Mouse (Mus musculus): ENCODE results near the gene Crmp1. TPM values are rescaled to one million over a fixed set of nuclear protein-coding genes. Genes with fewer than 3 reads are reported as not detected.

The Crmp1 gene
- total RNA-seq (2021): 100 to 1,000 TPM; 780 to 841 TPM

DNA sequence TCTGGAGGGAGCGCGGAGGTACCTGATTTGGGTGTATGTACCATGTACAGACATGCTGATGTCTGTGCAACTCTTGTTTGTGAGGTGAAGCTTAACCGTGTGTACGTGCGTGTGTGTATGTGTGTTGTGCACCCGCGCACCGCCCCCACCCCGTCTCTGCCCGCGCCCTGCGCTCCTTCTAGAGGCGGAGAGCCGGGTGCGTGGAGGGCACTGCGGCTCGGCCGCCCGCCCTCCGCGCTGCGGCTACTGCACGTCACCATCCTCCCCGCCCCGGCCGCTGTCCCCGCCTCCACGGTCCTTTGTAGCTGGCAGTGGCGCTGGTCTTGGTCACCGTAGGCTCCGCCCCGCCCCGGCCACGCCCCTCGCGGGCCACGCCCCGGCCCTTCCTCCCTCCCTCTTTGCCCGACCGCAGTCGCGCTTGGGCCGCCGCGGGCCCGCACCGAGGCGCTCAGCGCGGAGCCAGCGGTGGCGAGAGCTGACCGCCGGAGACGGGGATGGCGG is at the start of gene Crmp1:
Crmp1 (plus strand) TSS at position 290 of the 501 bp plus-strand sequence.
- intact Hi-C loops (cut with DNase I): loop anchor here (5.0 kb wide), 2 partner anchors 64 to 79 kb away; no protein-coding TSS in a partner anchor

DNA sequence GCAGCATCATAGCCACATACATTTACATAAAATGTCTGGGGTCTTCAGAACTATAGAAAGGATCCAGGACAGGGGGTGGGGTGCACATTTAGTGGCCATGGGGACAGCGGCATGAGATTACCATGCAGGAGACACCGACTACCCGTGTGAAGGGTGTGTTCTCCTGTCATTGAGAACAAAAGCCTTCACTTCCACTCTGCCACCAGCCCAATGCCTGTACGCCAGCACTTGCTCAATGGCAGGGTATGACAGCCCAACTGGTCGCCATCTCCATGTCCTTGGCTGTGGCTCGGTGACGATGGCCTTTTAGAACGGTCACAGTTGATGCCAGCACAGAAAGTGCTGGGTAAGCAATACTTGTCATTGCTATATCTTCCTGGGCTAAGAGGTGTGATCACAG is 45.5 kb upstream of the Crmp1 start:
- DNase-seq (ENCODE audit: extremely low spot score in 1 of 2, low spot score in 2 of 2): no peak
- intact Hi-C loops (cut with DNase I): no loop called here

More for the DNA sequence above, at the start of gene Crmp1:
- DNase-seq (ENCODE audit: extremely low spot score in 1 of 2, low spot score in 2 of 2): peak; percentile 83 to 88

DNA sequence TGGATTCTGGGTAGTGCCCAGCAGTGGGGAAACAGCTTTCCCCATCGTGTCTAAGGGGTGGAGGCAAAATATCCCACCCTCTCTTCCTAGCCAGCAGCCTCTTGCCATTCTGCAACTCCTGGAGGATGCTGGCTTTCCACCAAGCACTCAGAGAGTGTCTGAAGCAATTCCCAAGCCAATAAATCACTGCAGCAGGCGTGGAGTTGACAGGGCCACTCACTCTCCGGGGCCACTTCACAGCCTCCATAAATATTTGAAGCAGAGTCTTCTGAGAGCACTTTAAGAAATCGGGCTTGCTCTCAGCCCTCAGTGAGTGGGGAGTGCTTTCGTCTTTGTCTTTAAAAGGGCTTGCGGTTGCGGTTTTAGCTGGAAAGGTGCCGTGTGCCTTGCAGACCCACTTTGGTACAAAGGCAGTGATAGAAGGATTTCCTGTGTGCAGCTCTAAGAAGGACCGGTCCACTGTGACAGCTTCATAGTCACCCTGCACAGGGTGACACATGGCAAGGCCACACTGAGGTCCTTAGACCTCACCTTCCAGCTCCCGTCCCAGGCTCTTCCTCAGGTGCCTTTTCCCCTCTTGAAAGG is 45.0 kb upstream of the Crmp1 start:
- intact Hi-C loops (cut with DNase I): no loop called here

DNA sequence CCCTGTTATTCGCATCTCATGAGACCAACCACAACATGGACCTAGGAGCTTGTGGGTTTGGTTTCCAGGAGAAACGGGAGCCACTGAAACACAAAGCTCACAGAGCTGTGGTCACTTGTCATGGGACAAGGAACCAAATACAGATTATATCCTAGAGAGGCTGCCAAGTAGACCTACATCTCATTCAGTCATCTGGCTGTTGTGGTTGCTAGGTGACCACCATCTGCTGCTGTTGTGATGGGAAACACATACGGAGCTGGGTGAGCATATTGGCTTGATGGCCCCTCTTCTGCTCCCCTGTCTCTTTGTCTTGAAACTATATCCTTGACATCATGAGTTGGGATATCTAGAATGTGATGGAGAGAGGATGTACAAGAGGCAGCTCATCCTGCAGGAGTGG is 44.3 kb upstream of the Crmp1 start:
- intact Hi-C loops (cut with DNase I): no loop called here
- DNase-seq (ENCODE audit: extremely low spot score in 1 of 2, low spot score in 2 of 2): no peak

More for the DNA sequence above, 45.0 kb upstream of the Crmp1 start:
- DNase-seq (ENCODE audit: extremely low spot score in 1 of 2, low spot score in 2 of 2): no peak

DNA sequence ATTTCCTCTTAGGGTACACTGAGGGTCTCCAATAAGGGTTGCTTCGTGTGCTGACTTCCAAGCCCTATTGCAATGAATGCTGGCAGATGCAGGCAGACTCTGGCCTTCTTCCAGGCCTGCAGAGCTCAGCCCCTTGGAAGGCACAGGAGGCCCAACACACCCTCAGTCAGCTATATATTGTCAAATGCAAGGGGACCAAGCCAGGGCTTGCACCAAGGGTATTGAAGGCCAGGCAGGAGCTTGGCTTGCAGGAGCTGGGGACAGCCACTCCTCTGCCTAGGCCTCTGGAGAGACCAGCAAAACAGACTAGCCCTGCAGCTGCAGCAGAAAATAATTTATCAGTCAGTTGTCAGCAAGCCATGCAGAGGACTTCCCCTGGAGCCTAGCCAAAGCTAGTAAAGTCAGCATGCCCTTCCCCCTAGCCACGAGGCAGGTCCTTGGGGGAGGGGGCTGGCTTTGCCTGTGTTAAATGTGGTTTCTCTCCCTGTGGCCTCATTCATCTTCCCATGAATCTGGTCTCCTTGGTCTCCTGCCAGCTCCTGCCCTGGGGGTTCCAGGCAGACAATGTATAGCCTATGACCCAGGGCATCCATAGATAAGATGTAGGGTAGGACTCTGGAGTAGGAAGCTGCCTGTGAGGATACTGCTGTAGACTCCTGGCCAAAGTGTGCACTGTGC is 43.6 kb upstream of the Crmp1 start:
- intact Hi-C loops (cut with DNase I): no loop called here
- no peak for DNase-seq (ENCODE audit: extremely low spot score in 1 of 2, low spot score in 2 of 2)

DNA sequence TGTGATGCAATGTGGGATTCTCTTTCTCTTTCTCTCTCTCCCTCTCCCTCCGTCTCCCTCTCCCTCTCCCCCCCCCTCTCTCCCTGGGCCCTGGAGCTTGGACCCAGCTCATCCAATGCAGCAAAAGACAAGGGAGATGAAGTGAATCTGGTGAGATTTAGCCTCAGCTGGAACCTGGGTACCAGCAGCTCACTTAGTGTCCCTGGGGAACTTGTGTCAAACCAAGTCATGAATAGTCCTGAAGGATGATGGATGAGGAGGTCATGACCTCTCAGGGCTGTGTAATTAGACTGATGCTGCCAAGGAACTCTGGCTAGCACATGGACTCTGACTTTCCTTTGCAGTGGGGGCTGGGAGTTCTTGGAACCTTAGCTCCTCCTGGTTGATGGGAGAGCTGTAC is 39.5 kb upstream of the Crmp1 start:
- intact Hi-C loops (cut with DNase I): no loop called here

DNA sequence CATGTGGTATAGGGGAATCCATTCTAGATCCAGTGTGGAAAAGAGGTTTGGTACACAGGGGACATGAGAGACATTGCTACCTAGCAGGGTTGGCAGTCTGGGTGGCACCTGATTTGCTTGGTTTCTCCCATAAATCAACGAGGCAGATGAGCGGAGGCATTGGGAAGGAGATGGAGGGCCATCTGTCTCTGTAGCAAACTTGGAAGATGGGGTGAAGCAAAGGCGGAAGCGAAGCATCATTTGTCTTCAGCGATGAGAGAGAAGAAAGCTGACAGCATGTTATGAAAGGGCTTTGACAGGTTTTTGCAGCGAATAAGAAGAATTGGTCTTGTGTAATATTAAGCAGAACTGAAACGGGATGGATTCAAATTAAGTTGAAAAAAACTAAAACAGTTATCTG is 36.9 kb upstream of the Crmp1 start:
- DNase-seq (ENCODE audit: extremely low spot score in 1 of 2, low spot score in 2 of 2): no peak
- intact Hi-C loops (cut with DNase I): no loop called here

More for the DNA sequence above, 39.5 kb upstream of the Crmp1 start:
- DNase-seq (ENCODE audit: extremely low spot score in 1 of 2, low spot score in 2 of 2): no peak

DNA sequence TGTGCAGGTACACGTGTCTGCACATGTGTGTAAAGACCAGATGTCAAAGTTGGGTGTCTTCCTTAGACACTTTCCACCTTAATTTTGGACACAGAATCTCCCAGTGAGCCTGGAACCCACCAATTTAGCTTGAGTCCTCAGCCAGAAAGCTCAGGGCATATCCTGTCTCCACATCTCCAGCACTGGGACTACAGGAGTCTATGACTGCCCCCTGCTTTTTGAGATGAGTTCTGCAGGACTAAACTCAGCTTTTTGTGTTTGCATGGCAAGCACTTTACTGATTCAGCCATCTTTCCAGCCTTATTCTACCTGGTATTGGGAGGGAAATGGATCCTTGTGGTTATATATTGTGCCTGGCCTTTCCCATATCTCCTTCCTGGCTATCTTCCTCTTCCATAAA is 36.3 kb upstream of the Crmp1 start:
- no peak for DNase-seq (ENCODE audit: extremely low spot score in 1 of 2, low spot score in 2 of 2)
- intact Hi-C loops (cut with DNase I): no loop called here

DNA sequence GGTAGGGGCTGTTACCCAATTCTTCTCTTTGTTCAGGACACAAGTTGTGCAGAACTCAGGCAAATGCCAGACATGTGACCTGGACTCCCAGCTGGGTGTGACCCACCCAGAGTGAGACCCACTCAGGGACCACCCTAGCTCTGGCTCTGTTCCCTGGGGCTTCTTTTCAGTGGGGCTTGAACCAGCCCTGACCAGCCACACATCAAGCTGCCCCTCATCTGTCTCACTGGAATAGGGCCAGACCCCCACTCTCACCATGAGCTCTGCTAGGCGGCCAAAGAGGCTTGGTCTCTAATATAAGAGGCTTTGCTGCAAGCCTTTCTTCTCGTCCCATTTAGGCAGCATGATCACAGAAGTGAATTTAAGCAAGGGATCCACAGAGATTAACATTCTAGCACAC is 35.4 kb upstream of the Crmp1 start:
- no peak for DNase-seq (ENCODE audit: extremely low spot score in 1 of 2, low spot score in 2 of 2)
- intact Hi-C loops (cut with DNase I): no loop called here

DNA sequence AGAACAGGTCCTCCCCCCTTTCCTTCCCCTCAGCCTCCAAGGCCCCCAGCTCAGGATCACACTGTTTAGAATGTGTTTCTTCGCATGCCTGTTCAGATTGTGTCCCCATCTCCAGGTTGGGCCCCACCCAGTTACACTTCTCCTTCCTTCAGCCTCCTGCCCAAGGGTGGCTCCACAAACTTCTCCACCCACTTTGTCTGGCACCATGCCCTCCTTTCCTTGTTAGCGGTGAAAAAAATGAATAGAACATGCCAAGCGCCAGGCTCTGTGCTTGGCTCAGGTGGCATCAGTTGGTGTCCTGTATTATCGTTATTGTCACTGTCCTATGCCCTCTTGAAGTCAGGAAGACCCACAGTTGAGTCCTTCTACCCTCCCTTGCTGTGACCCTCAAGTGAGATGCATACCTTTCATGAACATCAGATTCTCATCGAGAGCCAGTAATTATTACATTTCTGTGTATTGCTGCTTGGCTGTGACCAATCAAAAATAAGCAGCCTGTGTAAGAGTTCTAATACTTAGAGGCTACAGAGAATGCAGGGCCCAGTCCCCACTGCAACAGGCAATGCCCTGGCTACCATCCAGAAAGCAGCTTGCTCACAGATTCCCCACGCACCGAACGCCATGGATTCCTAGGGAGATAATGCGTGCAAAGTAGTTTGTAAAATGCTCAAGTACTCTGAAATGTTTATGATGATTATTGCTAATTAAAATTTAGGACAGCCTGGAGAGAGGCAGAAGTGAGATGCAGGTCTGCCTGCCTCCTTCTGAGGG is 28.6 kb upstream of the Crmp1 start:
- intact Hi-C loops (cut with DNase I): no loop called here
- no peak for DNase-seq (ENCODE audit: extremely low spot score in 1 of 2, low spot score in 2 of 2)

DNA sequence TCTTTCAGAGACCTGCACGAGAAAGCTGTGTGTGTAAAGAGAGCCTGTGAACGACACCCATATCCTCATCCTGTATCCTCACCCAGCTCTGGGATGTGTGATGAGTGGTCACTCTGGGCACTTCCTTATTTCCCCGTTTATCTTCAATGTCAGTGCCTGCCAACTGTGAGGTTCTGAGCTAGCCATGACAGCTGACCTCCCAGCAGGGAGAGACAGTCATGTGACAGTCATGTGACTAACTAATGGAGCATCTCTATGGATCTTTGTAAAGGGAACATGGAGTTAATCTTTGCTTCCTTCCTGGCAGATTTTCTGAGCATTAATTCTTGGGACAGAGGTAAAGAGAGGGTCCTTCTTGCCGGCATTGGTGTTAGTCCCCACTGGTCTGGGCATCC is 28.0 kb upstream of the Crmp1 start:
- intact Hi-C loops (cut with DNase I): no loop called here

DNA sequence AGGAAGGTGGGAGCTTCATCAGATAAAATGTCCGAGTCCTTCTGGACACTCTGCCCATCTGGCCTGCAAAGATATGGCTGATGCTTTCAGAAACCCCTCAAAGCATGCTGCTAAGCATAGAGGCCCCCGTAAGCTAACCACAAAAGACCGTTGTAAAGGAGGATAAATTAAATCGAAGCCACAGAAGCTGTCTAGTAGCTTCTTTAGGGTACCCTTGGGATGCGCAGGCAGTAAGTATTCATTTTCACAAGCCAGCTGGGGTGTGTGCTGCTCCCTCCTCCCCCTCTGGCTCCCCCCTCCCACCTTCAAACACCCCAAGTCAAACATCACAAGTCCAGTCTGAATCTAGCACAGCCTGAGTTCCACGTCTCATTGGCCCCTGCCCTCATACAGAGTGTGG is 27.1 kb upstream of the Crmp1 start:
- no peak for DNase-seq (ENCODE audit: extremely low spot score in 1 of 2, low spot score in 2 of 2)
- intact Hi-C loops (cut with DNase I): no loop called here

More for the DNA sequence above, 28.0 kb upstream of the Crmp1 start:
- DNase-seq (ENCODE audit: extremely low spot score in 1 of 2, low spot score in 2 of 2): no peak

DNA sequence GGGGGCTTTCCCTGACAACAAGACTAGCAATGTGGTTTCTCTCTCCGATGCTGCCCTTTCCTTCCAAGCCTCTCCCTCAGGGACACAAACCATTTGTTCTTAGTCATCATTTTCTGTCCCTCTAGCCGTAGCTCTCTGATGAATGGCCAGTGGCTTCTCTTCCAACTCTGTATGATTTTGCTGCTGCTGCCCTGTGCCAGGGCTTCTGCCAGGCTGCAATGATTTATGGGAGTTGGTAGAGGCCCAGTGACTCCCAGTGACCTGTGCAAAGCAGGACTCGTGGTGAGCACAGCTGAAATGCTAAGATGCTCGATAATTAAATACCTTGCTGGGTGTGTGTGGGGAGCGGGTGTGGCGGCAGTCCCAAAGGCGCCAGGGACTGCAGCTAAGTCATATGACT is 26.5 kb upstream of the Crmp1 start:
- intact Hi-C loops (cut with DNase I): no loop called here
- DNase-seq (ENCODE audit: extremely low spot score in 1 of 2, low spot score in 2 of 2): no peak

DNA sequence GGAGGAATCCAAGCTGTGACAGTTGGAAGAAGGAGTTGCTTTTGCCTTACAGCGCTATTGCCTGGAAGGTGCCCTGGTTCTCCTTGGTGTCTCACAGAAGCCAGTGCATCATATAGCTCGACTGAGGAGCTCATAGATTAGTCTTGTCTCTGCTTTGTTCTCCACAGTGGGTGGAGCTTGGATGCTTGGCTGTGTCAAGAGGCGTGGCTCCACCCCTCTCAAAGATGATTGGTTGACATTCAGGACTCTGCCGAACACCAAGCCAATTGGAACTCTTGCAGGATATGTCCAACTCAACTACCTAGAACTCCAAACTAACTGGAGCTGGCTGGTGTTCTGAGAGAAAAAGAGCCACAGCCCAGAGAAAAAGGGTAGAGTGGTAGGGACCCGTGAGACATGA is 22.1 kb upstream of the Crmp1 start:
- no peak for DNase-seq (ENCODE audit: extremely low spot score in 1 of 2, low spot score in 2 of 2)
- intact Hi-C loops (cut with DNase I): no loop called here

DNA sequence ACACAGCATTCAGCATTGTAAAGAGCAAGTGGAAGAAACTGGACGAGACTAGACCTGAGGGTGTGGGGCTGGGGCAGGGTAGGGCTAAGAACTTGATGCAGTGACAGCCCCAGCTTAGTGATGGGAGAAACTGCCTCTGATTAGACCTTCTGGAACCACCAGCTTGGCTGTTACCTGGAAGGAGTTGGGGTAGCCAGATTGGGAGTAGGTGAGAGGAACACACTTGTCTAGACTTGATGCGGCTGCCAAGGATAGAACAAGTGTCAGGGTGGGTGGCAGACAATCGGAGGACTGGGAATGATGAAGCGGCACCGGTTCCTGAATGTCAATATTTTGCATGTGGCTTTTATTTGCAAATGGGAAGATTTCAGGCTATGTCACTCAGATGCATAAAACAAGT is 21.2 kb upstream of the Crmp1 start:
- intact Hi-C loops (cut with DNase I): no loop called here
- no peak for DNase-seq (ENCODE audit: extremely low spot score in 1 of 2, low spot score in 2 of 2)

DNA sequence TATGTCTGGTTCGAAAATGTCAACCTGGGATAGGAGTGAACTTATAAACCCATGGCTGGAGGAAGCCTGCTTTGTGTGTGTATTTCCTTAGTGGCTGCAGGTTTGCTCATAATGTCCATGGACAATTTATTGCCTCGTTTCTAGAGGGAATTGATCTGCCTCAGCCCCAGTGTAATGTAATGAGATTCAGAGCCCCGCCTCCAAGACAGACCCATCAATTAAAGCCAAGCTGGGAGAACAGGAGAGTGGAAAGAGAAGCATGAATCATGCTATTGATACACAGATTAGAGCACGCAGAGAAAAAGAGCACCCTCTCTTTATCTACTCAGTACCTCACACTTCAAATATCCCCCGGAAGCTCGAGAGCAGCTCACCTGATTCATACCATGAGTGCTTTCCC is 20.2 kb upstream of the Crmp1 start:
- DNase-seq (ENCODE audit: extremely low spot score in 1 of 2, low spot score in 2 of 2): no peak
- intact Hi-C loops (cut with DNase I): no loop called here

DNA sequence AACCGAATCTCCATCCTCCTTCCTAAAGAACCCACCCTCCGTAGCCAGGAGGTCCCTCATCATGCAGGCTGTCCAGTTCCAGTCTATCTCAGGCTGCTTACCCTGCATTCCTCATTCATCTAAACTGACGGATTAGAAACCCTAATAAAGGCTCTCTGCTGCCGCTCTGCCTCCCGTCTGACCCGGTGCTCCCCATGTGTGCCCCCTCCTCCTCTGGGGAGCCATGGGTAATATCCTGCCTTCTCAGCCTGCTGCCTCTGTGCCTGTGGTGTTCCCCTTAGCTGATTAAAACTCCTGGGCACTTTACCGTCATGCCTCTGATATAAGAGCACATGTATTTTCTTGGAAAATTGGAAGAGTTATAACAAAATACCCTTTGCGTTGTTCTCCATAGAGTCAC is 19.4 kb upstream of the Crmp1 start:
- intact Hi-C loops (cut with DNase I): no loop called here
- DNase-seq (ENCODE audit: extremely low spot score in 1 of 2, low spot score in 2 of 2): no peak

DNA sequence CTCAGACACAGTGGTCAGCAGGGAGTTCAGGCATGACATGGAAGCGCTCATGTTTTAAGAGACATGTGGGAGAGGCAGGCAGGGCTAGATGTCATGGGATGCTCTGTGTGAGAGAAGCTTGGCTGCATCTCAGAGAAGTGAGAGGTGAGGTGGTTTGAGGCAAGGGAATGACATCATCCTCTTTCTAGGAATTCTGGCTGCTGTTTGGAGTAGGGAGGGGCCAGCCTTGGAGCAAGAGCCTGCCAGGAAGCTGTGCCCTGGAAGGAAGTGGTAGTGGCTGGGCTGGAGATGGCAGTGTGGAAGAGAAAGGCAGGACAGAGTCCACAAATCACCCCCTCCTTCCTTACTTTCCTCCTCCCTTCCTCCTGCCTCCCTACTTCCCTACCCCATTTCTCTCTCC is 16.0 kb upstream of the Crmp1 start:
- no peak for DNase-seq (ENCODE audit: extremely low spot score in 1 of 2, low spot score in 2 of 2)
- intact Hi-C loops (cut with DNase I): no loop called here

DNA sequence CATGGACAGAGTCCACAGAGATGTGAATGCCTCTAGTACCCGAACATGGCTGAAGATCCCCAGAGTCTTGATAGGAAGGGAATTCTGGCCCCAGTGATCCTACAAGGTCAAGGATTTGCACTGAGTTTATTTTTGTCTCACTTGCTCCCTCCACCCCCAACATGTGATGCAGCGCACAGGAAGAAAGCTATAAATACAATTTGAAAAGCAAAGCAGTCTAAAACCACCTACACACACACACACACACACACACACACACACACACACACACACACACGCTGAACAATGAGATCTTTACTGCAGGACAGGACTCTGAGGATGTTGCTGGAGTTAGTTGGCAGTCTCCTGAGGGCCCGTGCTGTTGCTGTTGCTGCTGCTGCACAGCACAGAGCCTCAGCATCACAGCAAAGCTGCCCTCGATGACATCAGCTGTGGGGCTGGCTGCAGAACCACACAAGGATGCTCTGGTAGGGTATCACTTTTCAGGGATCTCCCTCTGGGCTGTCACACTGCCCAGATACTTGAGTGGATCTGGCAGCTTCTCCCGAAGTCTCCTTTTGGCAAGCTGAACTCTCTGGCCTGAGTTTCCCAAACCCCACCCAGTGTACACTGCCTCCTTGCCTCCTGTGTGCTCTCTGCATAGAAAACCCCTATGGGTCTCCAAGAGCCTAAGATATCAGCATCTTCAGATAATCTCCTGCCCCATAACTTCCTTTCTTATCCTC is 13.6 kb upstream of the Crmp1 start:
- intact Hi-C loops (cut with DNase I): no loop called here
- no peak for DNase-seq (ENCODE audit: extremely low spot score in 1 of 2, low spot score in 2 of 2)

Measured in left cerebral cortex, postnatal 10 days (tissue).